Mouse (Mus musculus) hindbrain, postnatal 0 days (tissue): Measurements from ENCODE around the gene Mapk6. TPM values are rescaled to one million over a fixed set of nuclear protein-coding genes. Genes with fewer than 3 reads are reported as not detected.

Experiments used
- ATAC-seq: fragments of 200-750 bp; cut with Nextera tagmentation; 2 replicates; pipeline ENCODE4 v1.8.0; 2017; ENCODE audit warnings: mild to moderate bottlenecking, moderate TSS enrichment, moderate library complexity
- DNase-seq: peaks from one replicate; pipeline ENCODE4 v3.0.0-alpha.2; 2015; ENCODE audit warnings: low spot score
- H3K27ac ChIP-seq: fragments of 300-500 bp; sonication (generic); 2 replicates; pipeline ENCODE4 v1.5.1; 2014; ENCODE audit warnings: mild to moderate bottlenecking
- H3K27me3 ChIP-seq: fragments of 300-500 bp; sonication (generic); 2 replicates; pipeline ENCODE4 v1.6.1; 2014; ENCODE audit warnings: low read length, mixed read lengths; ENCODE audit not compliant: insufficient read depth
- H3K36me3 ChIP-seq: fragments of 300-500 bp; sonication (generic); 2 replicates; pipeline ENCODE4 v1.6.1; 2014; ENCODE audit warnings: low read length, mixed read lengths; ENCODE audit not compliant: insufficient read depth
- H3K4me1 ChIP-seq: fragments of 300-500 bp; sonication (generic); 2 replicates; pipeline ENCODE4 v1.6.1; 2014; ENCODE audit warnings: antibody characterized with exemption, low read length, mixed read lengths; ENCODE audit not compliant: insufficient read depth
- H3K4me2 ChIP-seq: fragments of 300-500 bp; sonication (generic); 2 replicates; pipeline ENCODE4 v1.6.1; 2014; ENCODE audit warnings: low read depth, mild to moderate bottlenecking, low read length, moderate library complexity, mixed read lengths
- H3K4me3 ChIP-seq: fragments of 300-500 bp; sonication (generic); 2 replicates; pipeline ENCODE4 v1.5.1; 2014; ENCODE audit warnings: low read length
- H3K9ac ChIP-seq: fragments of 300-500 bp; sonication (generic); replicated peaks from 2 replicates; pipeline ENCODE4 v1.6.1; 2014; ENCODE audit warnings: mild to moderate bottlenecking, low read length, moderate library complexity, mixed read lengths
- H3K9me3 ChIP-seq: fragments of 300-500 bp; sonication (generic); 2 replicates; pipeline ENCODE4 v1.6.1; 2016; ENCODE audit warnings: low read length, mixed read lengths
- CTCF ChIP-seq: IDR thresholded peaks from 2 replicates; pipeline ENCODE4 v1.5.1; 2016; ENCODE audit warnings: antibody characterized with exemption, control low read depth, low read depth
- WGBS: fragments of 180-500 bp; shearing (Covaris S2); extraction: QIAGEN DNeasy Blood & Tissue Kit; methylation state at CpG from one replicate; pipeline ENCODE4 v1.1.7; 2014; 5-methylcytosine and 5-hydroxymethylcytosine counted together
- polyA plus RNA-seq: library from polyadenylated mRNA; unstranded; fragments of >200 nt; fragmentation: Nextera tagmentation; extraction: Ambion mirVana; gene quantifications from 2 replicates; pipeline ENCODE4 v1.2.1, GENCODE M21; 2015
- total RNA-seq: library from RNA; depleted of rRNA; stranded (reverse); fragments of >200 nt; gene quantifications from 2 replicates; pipeline ENCODE4 v1.2.3, GENCODE M21; 2014

Gene Mapk6
- total and polyA plus RNA-seq, 2 experiments from 2014 or later: 109 to 149 TPM

DNA sequence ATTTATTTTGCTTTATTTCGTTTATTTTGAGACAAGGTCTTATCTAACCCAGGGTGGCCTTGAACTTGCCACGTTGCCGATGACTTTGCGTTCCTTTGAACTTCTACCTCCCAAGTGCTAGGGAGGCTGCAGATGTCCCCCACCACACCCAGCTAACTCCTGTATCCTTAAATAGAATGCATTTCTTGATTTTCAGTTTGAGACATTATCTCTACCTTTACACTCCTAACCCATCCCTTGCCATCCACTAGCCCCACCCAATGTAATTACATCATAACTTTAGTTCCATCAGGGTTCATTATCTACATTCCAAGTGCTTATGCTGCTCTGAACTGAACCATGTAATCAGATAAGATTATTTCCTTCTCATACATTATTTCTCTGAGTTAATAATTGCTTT is 54.0 kb downstream of the Mapk6 start:
- no peaks in the 10 kb centered on the region for H3K4me1 ChIP-seq
- H3K27ac ChIP-seq: no peak overlapping the region
- no peaks in the 10 kb centered on the region for H3K9me3 ChIP-seq
- no peak for DNase-seq
- no peaks in the 10 kb centered on the region for H3K27me3 ChIP-seq
- 87% methylated on average over 4 of the region's 4 CpGs for WGBS
- TF ChIP-seq CTCF: no peak
- H3K4me2 ChIP-seq: no peak overlapping the region
- H3K36me3 ChIP-seq: no peaks in the 10 kb centered on the region
- H3K4me3 ChIP-seq: no peak overlapping the region
- H3K9ac ChIP-seq: no peak overlapping the region
- no peak for ATAC-seq

DNA sequence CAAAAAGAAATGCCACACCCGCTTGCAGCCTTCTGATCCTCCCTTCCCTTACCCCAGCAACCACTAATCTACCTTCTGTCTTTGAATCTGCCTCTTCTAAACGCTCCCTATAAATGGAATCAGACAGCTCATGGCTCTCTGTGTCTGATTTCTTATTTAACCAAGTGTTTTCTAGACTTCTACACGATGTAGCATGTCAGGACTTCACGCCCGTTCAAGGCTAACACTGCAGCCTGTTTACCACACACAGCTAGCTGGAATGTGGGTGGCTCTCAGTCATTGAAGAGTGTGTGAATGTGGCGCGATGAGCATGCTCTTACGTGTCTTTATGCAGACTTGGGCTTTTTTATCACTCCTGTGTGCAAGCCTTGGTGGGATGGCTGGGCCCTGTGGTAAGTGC is 56.7 kb downstream of the Mapk6 start:
- H3K9ac ChIP-seq: no peak overlapping the region
- WGBS: 72% methylated on average over 8 of the region's 8 CpGs
- H3K4me1 ChIP-seq: no peaks in the 10 kb centered on the region
- no peaks in the 10 kb centered on the region for H3K27me3 ChIP-seq
- no peaks in the 10 kb centered on the region for H3K36me3 ChIP-seq
- ATAC-seq (no peak), DNase-seq (no peak)
- H3K27ac ChIP-seq: no peak overlapping the region
- no peak overlapping the region for H3K4me3 ChIP-seq
- no peak overlapping the region for H3K4me2 ChIP-seq
- no peak for TF ChIP-seq CTCF
- no peaks in the 10 kb centered on the region for H3K9me3 ChIP-seq

DNA sequence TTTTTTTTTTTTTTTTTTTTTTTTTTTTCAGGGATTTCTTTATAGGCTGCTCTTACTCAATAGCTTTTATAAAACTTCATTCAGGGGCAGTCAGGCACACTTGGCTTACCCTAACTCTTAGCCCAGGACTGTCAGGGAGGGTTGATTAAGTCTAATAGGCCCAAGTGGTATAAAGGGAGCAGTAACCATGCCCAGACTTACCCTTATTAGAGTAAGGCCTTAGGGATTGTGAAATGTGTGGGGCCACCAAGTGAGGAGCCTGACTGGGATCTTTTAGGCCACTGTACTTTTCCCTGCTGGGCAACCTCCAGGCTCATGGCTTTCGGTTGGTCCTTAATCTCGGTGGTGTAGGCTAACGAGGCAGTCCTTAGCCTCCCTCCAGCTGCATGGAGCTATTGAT is 61.2 kb downstream of the Mapk6 start:
- ATAC-seq: no peak
- H3K9me3 ChIP-seq: no peaks in the 10 kb centered on the region
- H3K27me3 ChIP-seq: no peaks in the 10 kb centered on the region
- 61% methylated on average over 3 of the region's 3 CpGs for WGBS
- H3K4me2 ChIP-seq: no peak overlapping the region
- no peak for DNase-seq
- no peak overlapping the region for H3K27ac ChIP-seq
- H3K36me3 ChIP-seq: peaks cover 23% of the 10 kb centered on the region; the same call in 1 of the 2 replicates
- no peak for TF ChIP-seq CTCF
- H3K9ac ChIP-seq: no peak overlapping the region
- no peaks in the 10 kb centered on the region for H3K4me1 ChIP-seq
- H3K4me3 ChIP-seq: no peak overlapping the region

GRCm38 (mm10) chr9:75348066-75348465 is 61.7 kb downstream of the Mapk6 start:
- H3K4me3 ChIP-seq: no peak overlapping the region
- no peaks in the 10 kb centered on the region for H3K9me3 ChIP-seq
- no peak for TF ChIP-seq CTCF
- H3K27ac ChIP-seq: no peak overlapping the region
- no peak for ATAC-seq
- no peak for DNase-seq
- no peaks in the 10 kb centered on the region for H3K27me3 ChIP-seq
- no peaks in the 10 kb centered on the region for H3K4me1 ChIP-seq
- H3K4me2 ChIP-seq: no peak overlapping the region
- peaks cover 29% of the 10 kb centered on the region for H3K36me3 ChIP-seq
- H3K9ac ChIP-seq: no peak overlapping the region
- 87% methylated on average over 17 of the region's 17 CpGs for WGBS

DNA sequence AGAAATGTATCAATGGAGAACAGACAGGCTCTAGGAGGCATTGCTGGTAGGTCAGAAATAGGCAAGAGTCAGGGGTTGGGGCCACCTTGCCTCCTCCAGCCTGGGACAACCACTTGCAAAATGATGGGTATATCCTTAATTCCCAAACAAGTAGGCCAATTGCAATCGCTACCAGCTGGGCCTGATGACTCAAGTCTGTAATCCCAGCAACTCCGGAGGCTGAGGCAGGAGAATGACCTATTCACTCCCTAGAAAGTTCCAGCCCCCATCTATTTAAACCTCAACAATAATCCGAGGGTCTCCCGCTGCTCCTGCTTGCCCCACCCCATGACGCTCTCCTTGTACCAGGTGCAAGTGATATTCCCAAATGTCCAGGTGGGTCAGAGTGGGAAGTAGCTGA is 62.3 kb downstream of the Mapk6 start, which contains the start of gene Bcl2l10:
TSS of gene Bcl2l10 (plus strand) at position 301 of the 400 bp plus-strand sequence.
- H3K4me1 ChIP-seq: no peaks in the 10 kb centered on the region
- no peaks in the 10 kb centered on the region for H3K9me3 ChIP-seq
- 92% methylated on average over 5 of the region's 5 CpGs for WGBS
- no peak within 1 kb of the TSS for H3K27ac ChIP-seq
- DNase-seq (no peak), ATAC-seq (no peak)
- no peak within 1 kb of the TSS for H3K9ac ChIP-seq
- no peak within 1 kb of the TSS for H3K4me2 ChIP-seq
- TF ChIP-seq CTCF: no peak
- no peak within 1 kb of the TSS for H3K4me3 ChIP-seq
- no peaks in the 10 kb centered on the region for H3K27me3 ChIP-seq
- peaks cover 30% of the 10 kb centered on the region for H3K36me3 ChIP-seq

DNA sequence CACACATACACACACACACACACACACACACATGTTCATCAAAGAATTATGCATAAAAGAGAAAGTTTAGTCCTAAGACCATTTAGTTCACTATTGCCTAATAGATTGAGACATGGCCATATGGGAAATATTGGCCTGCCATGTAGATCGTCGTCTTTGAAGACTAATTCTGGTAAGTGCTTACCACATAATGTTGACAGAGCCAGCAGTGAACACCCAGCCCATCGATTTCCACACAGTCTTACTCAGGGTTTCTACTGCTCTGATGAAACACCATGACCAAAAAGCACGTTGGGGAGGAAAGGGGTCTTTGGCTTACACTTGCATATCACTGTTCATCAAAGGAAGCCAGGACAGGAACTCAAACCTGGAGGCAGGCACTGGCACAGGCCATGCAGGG is 67.4 kb downstream of the Mapk6 start:
- WGBS: 94% methylated on average over 4 of the region's 4 CpGs
- Histone ChIP-seq H3K4me1 (no peaks in the 10 kb centered on the region), H3K4me2 (no peak overlapping the region), H3K27ac (no peak overlapping the region), H3K27me3 (no peaks in the 10 kb centered on the region), H3K36me3 (peaks cover 56% of the 10 kb centered on the region), H3K9me3 (no peaks in the 10 kb centered on the region), H3K4me3 (no peak overlapping the region), H3K9ac (no peak overlapping the region)
- no peak for TF ChIP-seq CTCF
- no peak for ATAC-seq
- DNase-seq: no peak

DNA sequence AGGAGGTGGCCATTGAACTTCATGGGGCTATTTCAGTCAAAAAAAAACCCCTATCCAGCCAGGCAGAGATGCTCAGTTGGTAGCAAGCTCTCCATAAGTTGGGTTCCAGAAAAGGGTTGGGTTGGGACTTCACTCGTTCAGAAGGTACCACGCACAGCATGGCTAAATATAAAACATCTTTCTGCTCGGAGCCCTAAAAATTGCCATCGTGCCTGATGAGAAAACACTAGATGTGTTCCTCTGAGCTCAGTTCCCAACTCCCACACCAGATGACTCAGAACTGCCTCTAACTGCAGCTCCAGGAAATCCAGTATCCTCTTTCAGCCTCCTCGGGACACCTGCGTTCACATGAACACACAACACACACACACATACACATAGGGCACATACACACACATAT is 71.8 kb downstream of the Mapk6 start:
- no peak overlapping the region for H3K27ac ChIP-seq
- TF ChIP-seq CTCF: no peak
- H3K4me3 ChIP-seq: no peak overlapping the region
- DNase-seq: no peak
- ATAC-seq: no peak
- H3K27me3 ChIP-seq: no peaks in the 10 kb centered on the region
- no peak overlapping the region for H3K9ac ChIP-seq
- no peaks in the 10 kb centered on the region for H3K9me3 ChIP-seq
- WGBS: 93% methylated on average over 6 of the region's 6 CpGs
- H3K36me3 ChIP-seq: peaks cover 63% of the 10 kb centered on the region
- no peak overlapping the region for H3K4me2 ChIP-seq
- H3K4me1 ChIP-seq: no peaks in the 10 kb centered on the region
